Mouse (Mus musculus): Measurements from ENCODE around the gene Fzd9.

GRCm38 (mm10) chr5:135253741-135254401, 2.8 kb upstream of the Fzd9 start:
- no peak for TF ChIP-seq CTCF (IDR thresholded peaks at IDR 0.05; ENCODE audit: control insufficient read depth, insufficient read depth, insufficient replicate concordance, low read depth, low read length)
- TF ChIP-seq POLR2A (IDR thresholded peaks at IDR 0.05; ENCODE audit: control insufficient read depth, low read depth, low read length) = no peak
